Mouse (Mus musculus) left cerebral cortex, postnatal 14 days (tissue): Measurements from ENCODE around the gene Eme1. TPM values are rescaled to one million over a fixed set of nuclear protein-coding genes. Genes with fewer than 3 reads are reported as not detected.
"Not testable (repeated sequence)": the region's sequence is repeated elsewhere in the genome, so short reads cannot be mapped to it uniquely, and the experiment has no call there.

Source experiments
- DNase-seq, 2 experiments: peaks; one replicate each; pipeline ENCODE4 v3.0.0; 2021 to 2022; ENCODE audit warnings: low spot score in 2 of 2, mixed read lengths in 1 of 2
- intact Hi-C: fragments of 180-260 bp; cut with DNase I; formaldehyde crosslinking; loops from one replicate; pipeline ENCODE4 v1.15.1; 2025
- long read RNA-seq, 2 experiments: library from polyadenylated mRNA; stranded (forward); transcript quantifications; one replicate each; pipeline ENCODE4 v2.0.0; 2021
- total RNA-seq, 2 experiments: library from RNA; stranded (reverse); gene quantifications; 2 replicates each; pipeline ENCODE4 v1.2.3; 2021

Eme1 gene
- under 1 TPM; 0.21 to 0.79 TPM for total RNA-seq
- long read RNA-seq, experiment 1, result 0 reads
- long read RNA-seq, experiment 2, result 0 reads

GRCm38 (mm10) chr11:94653663-94654436 lies at the start of gene Eme1, which contains the start of gene Mrpl27:
Eme1 (minus strand) TSS chr11:94653964.
Mrpl27 (plus strand) TSS chr11:94653767.
- intact Hi-C loops, result no loop called here

GRCm38 (mm10) chr11:94702216-94702610 lies 48.4 kb upstream of the Eme1 start:
- DNase-seq, result no peak
- intact Hi-C loops, result no loop called here

More at GRCm38 (mm10) chr11:94653663-94654436, at the start of gene Eme1, which contains the start of gene Mrpl27:
- peak; percentile 80 to 85 for DNase-seq

GRCm38 (mm10) chr11:94701401-94702215 lies 47.8 kb upstream of the Eme1 start:
- intact Hi-C loops, result no loop called here
- no peak for DNase-seq

GRCm38 (mm10) chr11:94699399-94699798 lies 45.6 kb upstream of the Eme1 start:
- DNase-seq, result no peak

GRCm38 (mm10) chr11:94697703-94698464 lies 44.1 kb upstream of the Eme1 start:
- no peak for DNase-seq
- intact Hi-C loops, result no loop called here

More at GRCm38 (mm10) chr11:94699399-94699798, 45.6 kb upstream of the Eme1 start:
- intact Hi-C loops, result no loop called here

GRCm38 (mm10) chr11:94697140-94697539 lies 43.4 kb upstream of the Eme1 start:
- intact Hi-C loops, result no loop called here
- no peak for DNase-seq

GRCm38 (mm10) chr11:94695508-94695907 lies 41.7 kb upstream of the Eme1 start:
- intact Hi-C loops, result no loop called here
- no peak for DNase-seq

- DNase-seq, intact Hi-C loops: not testable (repeated sequence)
Measured at GRCm38 (mm10) chr11:94692502-94692901, 38.7 kb upstream of the Eme1 start.

GRCm38 (mm10) chr11:94687178-94687577 lies 33.4 kb upstream of the Eme1 start:
- no peak for DNase-seq
- intact Hi-C loops, result no loop called here

GRCm38 (mm10) chr11:94682427-94682826 lies 28.7 kb upstream of the Eme1 start:
- no peak for DNase-seq
- intact Hi-C loops, result no loop called here

GRCm38 (mm10) chr11:94681640-94682039 lies 27.9 kb upstream of the Eme1 start:
- no peak for DNase-seq
- intact Hi-C loops, result no loop called here

- intact Hi-C loops, result no loop called here
- DNase-seq, result no peak
Measured at GRCm38 (mm10) chr11:94680639-94681038, 26.9 kb upstream of the Eme1 start.

GRCm38 (mm10) chr11:94677607-94678145 lies 23.9 kb upstream of the Eme1 start:
- peak in 1 of 2 experiments; percentile 32 for DNase-seq
- intact Hi-C loops, result no loop called here

GRCm38 (mm10) chr11:94676754-94677606 lies 23.2 kb upstream of the Eme1 start, which contains the start of gene Xylt2:
Xylt2 (minus strand) TSS chr11:94677515.
- peak; percentile 88 to 90 for DNase-seq
- intact Hi-C loops, result no loop called here

GRCm38 (mm10) chr11:94676308-94676707 lies 22.5 kb upstream of the Eme1 start:
- intact Hi-C loops, result no loop called here
- no peak for DNase-seq

- intact Hi-C loops, result no loop called here
- no peak for DNase-seq
Measured at GRCm38 (mm10) chr11:94675446-94675845, 21.7 kb upstream of the Eme1 start.

- intact Hi-C loops, result no loop called here
- no peak for DNase-seq
Measured at GRCm38 (mm10) chr11:94674984-94675383, 21.2 kb upstream of the Eme1 start.

GRCm38 (mm10) chr11:94665281-94665680 lies 11.5 kb upstream of the Eme1 start:
- intact Hi-C loops, result no loop called here
- DNase-seq, result no peak
